Mouse (Mus musculus): ENCODE measurements at regions not wholly inside any gene's neighbourhood (a gene's known extent, or its start where the extent isn't known, plus 50 kb on each side); places are given as distances from the start of the nearest gene placed in this dataset.

DNA sequence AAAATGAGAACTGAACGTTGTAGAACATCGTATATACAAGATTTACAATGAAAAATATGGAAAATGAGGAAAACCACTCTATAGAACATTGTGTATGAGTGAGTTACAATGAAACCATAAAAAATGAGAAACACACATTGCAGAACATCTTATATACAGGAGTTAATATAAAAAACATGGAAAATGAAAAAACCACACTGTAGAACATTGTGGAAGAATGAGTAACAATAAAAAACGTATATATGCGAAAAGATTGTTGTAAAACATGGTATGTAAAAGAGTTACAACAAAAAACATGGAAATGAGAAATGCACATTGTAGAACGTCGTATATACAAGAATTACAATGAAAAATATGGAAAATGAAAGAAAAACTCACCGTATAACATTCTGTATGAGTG, 301.2 kb downstream of the Gm3376 start:
- peak; percentile 4 for DNase-seq (ENCODE audit: low read depth)

DNA sequence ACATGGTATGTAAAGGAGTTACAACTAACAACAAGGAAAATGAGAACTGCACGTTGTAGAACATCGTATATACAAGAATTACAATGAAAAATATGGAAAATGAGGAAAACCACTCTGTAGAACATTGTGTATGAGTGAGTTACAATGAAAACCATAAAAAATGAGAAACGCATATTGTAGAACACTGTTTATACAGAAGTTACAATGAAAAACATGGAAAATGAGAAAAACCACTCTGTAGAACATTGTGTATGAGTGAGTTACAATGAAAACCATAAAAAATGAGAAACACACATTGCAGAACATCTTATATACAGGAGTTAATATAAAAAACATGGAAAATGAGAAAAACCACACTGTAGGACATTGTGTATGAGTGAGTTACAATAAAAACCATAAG, 302.1 kb downstream of the Gm3376 start:
- DNase-seq (ENCODE audit: low read depth), result peak; percentile 11

All from NIH3T3 (cell line).